Mouse (Mus musculus): ENCODE data around the gene Ilvbl.
"Not testable (repeated sequence)": the region's sequence is repeated elsewhere in the genome, so short reads cannot be mapped to it uniquely, and the experiment has no call there.

The Ilvbl gene

GRCm38 (mm10) chr10:78574250-78575104, at the start of gene Ilvbl:
Ilvbl (plus strand) TSS chr10:78574346.
- DNase-seq, result peak; percentile 98

GRCm38 (mm10) chr10:78525071-78525470, 49.1 kb upstream of the Ilvbl start:
- not testable (repeated sequence) for DNase-seq

- DNase-seq, result no peak
Measured at GRCm38 (mm10) chr10:78525511-78525910, 48.6 kb upstream of the Ilvbl start.

- DNase-seq, result peak; percentile 65
Measured at GRCm38 (mm10) chr10:78540943-78541342, 33.2 kb upstream of the Ilvbl start.

- DNase-seq, result no peak
Measured at GRCm38 (mm10) chr10:78565070-78565469, 9.1 kb upstream of the Ilvbl start.

- DNase-seq, result no peak
Measured at GRCm38 (mm10) chr10:78569191-78569590, 5.0 kb upstream of the Ilvbl start.

- no peak for DNase-seq
Measured at GRCm38 (mm10) chr10:78569686-78570085, 4.5 kb upstream of the Ilvbl start.

- no peak for DNase-seq
Measured at GRCm38 (mm10) chr10:78570416-78570815, 3.7 kb upstream of the Ilvbl start.

- DNase-seq, result no peak
Measured at GRCm38 (mm10) chr10:78570897-78571296, 3.2 kb upstream of the Ilvbl start.

- no peak for DNase-seq
Measured at GRCm38 (mm10) chr10:78573226-78573625, 920 bp upstream of the Ilvbl start.

- no peak for DNase-seq
Measured at GRCm38 (mm10) chr10:78575105-78575632, 1.0 kb downstream of the Ilvbl start.

GRCm38 (mm10) chr10:78575690-78576089, 1.5 kb downstream of the Ilvbl start:
- peak; percentile 77 for DNase-seq

GRCm38 (mm10) chr10:78576435-78577184, 2.5 kb downstream of the Ilvbl start:
- DNase-seq, result no peak

GRCm38 (mm10) chr10:78578204-78578603, 4.1 kb downstream of the Ilvbl start:
- DNase-seq, result no peak

GRCm38 (mm10) chr10:78581121-78581520, 7.0 kb downstream of the Ilvbl start:
- DNase-seq, result no peak

- DNase-seq, result no peak
Measured at GRCm38 (mm10) chr10:78583347-78583746, 9.2 kb downstream of the Ilvbl start.

GRCm38 (mm10) chr10:78583939-78584338, 9.8 kb downstream of the Ilvbl start:
- DNase-seq, result no peak

GRCm38 (mm10) chr10:78584996-78585395, 10.8 kb downstream of the Ilvbl start:
- no peak for DNase-seq

- no peak for DNase-seq
Measured at GRCm38 (mm10) chr10:78585606-78586005, 11.5 kb downstream of the Ilvbl start.

GRCm38 (mm10) chr10:78586026-78586425, 11.9 kb downstream of the Ilvbl start:
- DNase-seq, result no peak

GRCm38 (mm10) chr10:78589291-78589690, 15.1 kb downstream of the Ilvbl start:
- DNase-seq, result no peak

GRCm38 (mm10) chr10:78589901-78590300, 15.8 kb downstream of the Ilvbl start:
- DNase-seq, result no peak

GRCm38 (mm10) chr10:78590744-78591143, 16.6 kb downstream of the Ilvbl start:
- DNase-seq, result peak; percentile 64

Data from kidney, postnatal 10 days (tissue).